Mouse (Mus musculus): ENCODE results near the gene Rab11fip4.

Rab11fip4 gene

DNA sequence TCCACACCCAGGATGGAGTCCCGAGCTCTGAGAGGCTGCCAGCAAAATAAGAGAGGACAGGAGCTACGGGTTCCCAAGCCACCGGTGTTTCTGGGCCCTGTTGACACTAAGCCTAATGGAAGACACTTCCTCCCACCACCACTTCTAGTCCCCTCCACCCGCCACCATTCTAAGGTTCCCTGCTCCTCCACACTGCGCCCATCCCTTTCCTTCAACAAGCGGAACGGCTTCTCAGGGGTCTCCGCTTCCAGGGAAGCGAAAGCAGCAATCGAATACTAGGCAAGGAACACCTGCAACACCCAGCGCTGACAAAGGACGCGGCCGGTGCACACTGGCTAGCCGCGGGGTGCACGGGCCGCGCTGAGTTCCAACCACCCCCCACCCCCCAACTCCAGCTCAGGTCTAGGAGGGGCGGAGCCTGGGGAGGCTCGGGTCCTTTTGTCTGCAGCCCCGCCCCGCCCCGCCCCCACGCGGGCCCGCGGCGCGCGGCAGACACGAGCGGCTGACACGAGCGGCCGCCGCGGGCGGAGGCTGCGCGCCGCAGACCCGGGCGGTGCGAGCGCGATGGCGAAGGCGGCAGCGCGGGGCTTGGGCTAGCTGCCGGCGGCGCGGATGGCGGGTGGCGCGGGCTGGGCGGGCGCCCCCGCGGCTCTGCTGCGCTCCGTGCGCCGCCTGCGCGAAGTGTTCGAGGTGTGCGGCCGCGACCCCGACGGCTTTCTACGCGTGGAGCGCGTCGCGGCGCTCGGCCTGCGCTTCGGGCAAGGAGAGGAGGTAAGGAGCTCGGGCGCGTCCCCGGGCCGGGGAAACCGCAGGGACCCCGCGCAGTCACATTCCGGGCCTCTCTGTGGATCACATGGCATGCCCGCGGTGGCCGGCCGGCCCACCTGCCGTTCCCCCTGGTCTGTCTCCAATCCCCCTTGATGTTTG is at the start of gene Rab11fip4:
Gene Rab11fip4 (plus strand): TSS at position 549 of the 927 bp plus-strand sequence.
- peak; percentile 75 for DNase-seq

DNA sequence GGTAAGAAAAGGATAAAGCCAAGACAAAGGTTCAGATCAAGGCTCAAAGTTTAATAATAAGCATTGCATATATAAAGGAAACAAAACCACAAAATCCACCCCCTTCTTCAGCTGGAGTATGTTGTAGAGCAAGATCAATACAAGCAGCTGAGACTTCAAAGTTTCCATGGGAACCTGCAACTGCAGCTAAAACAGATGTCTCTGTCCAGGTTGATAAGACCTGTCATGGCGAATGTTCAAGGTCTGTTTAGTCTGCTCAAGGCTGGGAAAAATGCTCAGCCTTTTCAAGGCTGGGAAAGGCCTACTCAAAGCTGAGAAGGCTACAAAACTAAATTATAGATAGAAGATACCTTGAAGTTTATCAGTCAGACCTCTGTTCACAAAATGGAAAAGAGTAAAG is 38.4 kb upstream of the Rab11fip4 start:
- DNase-seq: no peak

DNA sequence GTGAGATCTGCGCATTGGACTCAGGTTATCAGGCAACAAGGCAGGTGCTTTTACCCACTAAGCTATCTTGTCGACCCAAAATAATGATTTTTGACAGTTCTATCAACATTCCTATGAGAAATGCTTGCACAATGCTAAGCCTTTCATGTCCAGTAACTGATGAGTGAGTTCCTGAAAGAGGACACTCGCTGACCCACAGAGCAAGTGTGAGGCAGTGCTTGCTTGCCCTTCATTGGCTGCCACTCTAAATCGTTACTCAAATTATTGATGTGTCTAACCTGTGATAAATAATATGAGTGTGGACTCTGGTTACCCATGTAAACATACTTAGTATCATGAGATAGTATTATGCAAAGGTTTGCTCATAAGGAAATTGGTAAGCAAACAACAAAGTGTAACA is 30.5 kb upstream of the Rab11fip4 start:
- no peak for DNase-seq

DNA sequence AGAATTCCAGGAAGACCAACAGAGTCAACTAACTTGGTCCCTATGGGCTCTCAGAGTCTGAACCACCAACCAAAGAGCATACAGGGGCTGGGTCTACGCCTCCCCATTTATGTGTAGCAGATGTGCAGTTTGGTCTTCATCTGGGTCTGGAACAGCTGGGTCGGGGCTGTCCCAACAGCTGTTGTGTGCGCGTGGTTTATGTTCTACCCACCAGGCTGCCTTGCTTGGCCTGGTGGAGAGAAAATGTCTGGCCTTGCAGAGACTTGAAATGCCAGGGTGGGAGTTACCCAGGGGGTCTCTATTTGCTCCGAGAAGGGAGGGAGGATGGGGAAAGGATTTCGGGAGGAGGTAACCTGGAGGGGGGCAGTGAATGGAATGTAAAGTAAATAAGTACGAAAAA is 27.5 kb upstream of the Rab11fip4 start:
- DNase-seq: no peak

DNA sequence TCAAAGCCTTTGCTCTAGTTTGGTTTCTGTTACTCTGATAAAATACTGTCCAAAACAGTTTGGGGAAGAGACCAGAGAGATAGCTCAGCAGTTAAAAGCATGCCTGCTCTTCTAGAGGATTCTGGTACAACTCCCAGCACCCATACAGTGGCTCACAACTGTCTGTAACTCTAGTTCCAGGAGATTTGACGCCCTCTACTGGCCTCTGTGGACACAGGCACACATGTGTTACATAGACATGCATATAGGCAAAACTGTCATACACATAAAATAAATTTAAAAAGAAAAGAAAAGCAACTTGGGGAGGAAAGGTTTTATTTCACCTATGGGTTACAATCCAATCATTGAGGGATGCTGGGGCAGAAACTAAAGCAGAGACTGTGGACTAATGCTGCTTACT is 24.1 kb upstream of the Rab11fip4 start:
- DNase-seq: no peak

DNA sequence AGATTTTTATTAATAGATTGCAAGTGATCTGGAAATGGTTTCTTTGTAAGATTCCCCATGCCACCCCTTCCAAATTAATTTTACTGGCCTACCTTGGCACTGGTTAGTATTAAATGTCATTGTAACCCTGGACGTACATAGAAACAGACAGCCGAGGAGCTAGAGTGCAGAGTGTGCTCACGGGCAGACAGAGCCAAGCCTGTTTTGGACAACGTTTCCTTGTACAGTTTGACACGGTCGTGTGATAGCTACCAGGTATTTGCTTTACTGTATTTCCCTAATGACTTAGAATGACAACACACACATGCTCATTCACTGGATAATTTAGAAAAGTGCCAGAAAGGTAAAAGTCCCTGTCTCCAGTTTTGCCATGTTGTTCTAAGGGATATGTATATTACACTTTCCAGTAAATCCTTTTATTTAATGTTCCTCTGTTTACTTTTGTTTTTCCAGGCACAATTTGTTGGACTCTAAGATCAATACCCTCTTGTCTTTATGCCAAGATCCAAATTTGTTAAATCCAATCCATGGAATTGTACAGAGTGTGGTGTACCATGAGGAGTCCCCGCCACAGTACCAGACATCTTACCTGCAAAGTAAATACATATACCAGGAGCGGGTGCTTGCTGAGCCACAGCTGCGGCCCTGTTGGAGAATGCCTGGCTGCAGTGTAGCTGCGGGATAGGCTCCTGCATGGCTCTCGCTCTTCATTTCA is 22.7 kb upstream of the Rab11fip4 start:
- no peak for DNase-seq

DNA sequence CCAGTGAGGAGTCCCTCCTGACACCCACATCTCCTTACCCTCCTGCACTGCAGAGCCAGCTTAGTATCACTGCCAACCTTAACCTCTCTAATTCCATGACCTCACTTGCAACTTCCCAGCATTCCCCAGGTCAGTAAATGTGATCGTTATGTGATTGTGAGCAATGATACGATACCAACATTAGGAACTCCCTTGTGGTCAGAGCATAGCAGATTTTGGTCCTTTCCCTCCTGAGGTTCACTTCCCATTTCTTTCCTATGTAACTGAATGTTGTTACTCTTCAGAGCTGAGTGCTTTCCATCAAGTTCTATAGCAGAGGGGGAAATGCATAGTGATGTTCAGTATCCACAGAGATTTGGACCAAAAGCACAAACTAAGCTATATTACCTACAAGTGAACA is 20.7 kb upstream of the Rab11fip4 start:
- no peak for DNase-seq

DNA sequence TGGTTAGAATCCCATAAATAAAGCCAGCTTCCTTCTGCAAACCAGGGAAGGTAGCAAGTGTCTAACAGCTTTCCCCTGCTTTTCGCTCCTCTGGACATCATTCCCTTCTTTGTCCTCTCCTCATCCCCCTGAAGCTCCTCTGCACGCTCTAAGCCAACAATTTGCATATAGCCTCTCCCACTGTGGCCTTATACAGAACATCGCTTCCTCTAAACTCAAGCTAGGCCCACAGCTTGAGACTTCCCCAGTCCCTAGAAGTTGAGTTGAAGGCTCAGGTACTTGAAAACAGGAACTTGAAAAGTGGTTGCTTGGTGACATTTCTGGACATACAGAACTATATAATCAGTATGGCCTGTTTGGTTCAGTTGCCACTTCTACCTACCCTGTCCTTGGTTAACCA is 17.2 kb upstream of the Rab11fip4 start:
- DNase-seq: no peak

DNA sequence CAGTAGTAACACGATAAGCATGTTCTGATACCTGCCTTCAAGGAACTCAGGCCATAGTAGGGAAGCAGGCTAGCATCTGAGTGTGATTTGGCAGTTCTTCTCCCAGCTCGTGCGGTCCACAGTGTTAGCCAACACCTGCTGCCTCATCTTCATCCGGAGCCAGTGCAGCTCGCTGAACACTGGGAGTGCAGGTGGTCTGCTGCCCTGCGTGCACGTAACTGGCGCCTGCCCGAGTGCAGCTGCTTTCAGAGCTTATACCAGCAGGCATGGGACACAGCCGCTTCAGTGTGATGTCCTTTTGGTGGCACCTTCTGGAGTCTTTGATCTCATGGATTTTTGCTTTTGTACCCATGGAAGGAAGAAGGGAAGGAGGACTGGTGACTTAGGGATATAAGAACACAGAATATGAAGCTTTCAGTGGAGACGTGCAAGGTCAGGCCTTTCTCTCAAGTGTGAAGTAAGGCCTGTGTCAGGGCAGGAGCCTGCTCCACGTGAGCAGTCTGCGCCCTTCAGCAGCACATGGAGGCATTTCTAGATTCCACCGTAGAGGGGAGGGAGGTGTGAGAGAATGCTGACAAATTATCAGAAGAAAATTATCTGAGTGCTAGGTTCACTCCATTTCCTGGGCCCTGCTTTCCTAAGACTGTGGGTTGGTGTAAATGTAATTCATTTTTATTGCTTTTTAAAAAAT is 15.5 kb upstream of the Rab11fip4 start:
- no peak for DNase-seq

DNA sequence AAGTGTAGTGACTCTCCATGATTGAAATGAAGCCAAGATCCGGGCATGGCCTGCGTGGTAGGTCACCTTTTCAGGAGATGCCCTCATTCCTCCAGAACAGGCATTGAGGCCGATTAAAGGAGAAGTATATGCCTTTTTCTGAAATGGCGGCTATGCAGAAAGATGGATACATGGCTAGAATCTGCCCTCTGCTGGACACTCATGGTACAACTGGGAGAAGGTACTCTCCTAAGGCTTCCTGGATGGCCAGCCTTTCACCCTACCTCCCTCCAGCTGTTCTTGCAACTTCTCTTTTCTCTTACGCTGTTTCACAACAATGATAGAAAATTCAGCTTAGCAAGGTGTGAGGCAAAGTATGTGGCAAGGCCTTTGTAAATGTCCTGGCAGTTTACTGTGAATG is 13.3 kb upstream of the Rab11fip4 start:
- DNase-seq: peak; percentile 61

DNA sequence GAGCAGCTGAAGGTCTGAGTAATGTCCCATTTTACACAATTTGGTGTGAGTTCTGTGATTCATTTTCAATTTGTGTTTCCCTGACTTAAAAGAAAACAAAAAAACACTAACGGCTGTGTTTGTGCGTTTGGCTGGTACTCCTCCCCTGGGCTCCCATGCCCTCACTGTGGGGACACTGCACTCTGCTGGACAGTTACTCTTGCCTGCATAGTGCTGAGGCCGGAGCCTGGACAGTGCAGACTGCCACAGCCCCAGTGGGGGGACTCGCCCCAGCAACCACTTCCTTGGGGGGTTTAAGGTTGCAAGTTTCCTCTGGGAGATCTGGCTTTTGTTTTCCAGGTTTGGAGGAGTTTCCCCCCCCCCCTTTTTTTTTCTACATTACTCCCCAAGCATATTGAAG is 10.4 kb upstream of the Rab11fip4 start:
- DNase-seq: no peak

DNA sequence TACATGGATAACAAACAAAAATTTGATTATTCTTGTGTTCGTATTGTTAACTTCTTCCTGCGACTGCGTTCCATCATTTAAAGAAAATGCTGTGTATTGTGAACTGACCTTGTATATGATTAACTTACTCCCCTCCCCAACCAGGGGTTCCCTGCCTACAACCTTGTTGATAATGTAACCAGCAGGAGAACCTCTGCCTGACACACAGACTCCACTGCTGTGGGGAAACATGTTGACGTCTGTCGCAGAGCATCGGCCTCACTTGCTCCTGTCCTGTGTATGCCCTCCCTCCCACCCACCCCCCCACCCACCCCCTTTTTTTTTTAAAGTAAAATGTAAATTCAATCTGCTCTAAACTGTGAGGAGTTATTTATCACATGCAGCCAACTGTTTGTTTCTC is 9.8 kb upstream of the Rab11fip4 start:
- no peak for DNase-seq

DNA sequence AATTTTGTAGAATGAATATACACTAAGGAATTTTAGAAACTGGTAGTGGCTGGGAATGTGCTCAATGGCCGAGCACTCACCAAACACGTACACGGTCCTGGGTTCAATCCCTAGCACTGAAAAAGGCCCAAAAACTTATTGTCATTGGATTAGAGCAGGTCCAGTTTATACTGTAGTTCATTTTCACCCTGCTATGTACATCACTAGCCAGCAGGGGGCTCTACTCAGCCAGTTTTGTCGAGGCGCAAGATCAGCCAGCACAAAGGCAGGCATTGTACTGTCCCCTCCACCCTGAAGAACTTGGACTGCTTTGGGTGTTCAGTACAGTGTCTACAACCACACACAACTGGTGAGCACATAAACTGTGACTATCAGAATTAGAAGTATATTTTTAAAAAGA is 6.8 kb upstream of the Rab11fip4 start:
- DNase-seq: peak; percentile 66

DNA sequence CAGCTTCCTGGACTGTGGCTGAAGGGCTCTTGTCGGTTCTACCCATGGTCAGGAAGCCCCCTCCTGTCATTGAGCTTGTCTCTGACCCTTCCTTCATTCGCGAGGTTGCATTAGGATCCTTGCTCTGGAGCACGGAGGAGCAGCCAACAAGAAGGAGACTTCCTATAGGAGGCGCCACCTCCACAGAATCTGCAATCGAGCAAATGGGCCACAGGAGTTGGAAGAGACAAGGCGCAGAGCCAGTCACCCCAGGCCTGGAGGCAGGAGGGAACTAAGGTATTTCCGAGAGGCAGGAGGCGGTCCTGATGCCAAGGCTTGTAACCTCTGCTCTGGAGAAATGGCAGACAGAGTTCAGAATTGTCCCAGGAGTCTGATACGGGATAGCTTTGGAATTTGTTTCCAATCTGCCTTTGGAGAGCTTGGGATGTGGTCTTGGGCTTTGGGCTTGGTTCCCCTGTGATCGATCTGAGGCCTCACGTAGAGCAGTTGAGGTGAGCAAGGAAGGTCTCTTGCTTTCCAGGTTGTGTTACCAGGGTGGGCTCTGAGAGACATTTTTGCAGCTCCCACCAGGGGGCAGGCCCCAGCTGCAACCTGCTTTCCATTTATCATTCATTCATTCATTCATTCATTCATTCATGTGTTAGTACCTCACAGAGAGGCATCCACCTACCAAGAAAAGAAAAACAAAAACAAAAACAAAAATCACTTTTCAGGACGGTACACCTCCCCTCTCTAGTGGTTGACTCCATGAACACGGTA is 1.5 kb upstream of the Rab11fip4 start:
- no peak for DNase-seq

DNA sequence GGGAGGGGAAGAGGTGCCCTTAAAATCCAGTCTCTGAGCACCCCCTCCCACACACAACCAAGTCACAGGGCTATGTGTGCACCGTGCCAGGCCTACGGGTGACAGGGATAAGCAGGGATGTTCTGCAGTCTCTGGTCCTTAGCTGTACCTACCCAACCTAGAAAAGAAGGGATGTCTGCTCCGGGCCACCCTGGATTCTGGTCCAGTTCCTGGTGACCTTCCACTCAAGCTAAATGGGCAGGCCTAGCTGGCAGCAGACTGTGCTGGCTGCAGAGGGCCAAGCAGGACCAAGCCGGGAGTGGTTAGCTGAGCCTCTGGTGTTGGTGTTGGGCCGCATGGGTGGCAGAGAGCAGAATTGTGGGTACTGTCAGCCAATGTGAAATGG is 571 bp downstream of the Rab11fip4 start:
- peak; percentile 75 for DNase-seq

DNA sequence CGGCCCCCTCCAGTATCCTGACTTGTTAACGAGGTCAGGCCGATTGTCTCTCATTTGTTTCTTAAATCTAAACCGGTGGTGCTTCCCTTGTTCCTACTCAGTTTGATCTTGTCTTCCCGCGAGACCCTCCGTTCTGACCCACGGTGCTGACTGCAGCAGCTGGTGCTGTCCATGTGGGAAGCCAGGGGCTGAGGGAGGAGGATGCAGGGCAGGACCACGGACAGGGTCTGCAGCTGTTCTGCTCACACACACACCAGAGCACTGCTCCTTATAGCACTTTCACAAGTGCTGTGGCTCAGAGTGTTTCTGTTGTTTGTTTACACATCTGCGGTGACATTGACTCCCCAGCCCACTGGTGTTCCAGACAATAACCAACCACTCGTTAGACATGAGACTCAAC is 2.5 kb downstream of the Rab11fip4 start:
- DNase-seq: no peak

DNA sequence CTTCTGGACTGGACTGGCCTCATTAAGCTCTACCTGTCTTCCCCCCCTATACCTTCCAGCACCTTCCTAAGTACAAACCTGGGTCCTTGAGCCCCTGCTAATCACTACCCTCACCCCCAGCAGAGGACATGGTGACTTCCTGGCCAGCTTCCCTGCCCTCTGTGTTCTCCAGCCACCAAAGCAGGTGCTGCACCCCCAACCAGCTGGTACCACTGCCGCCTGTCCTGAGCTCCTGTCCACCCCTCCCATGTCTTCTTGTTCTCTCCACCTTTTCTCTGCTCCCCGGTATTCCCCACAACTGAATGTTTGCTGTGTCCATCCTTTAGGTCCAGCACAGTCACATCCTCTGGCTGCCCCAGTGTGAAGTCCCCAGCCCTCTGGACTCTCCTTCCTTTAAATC is 19.4 kb downstream of the Rab11fip4 start:
- no peak for DNase-seq

DNA sequence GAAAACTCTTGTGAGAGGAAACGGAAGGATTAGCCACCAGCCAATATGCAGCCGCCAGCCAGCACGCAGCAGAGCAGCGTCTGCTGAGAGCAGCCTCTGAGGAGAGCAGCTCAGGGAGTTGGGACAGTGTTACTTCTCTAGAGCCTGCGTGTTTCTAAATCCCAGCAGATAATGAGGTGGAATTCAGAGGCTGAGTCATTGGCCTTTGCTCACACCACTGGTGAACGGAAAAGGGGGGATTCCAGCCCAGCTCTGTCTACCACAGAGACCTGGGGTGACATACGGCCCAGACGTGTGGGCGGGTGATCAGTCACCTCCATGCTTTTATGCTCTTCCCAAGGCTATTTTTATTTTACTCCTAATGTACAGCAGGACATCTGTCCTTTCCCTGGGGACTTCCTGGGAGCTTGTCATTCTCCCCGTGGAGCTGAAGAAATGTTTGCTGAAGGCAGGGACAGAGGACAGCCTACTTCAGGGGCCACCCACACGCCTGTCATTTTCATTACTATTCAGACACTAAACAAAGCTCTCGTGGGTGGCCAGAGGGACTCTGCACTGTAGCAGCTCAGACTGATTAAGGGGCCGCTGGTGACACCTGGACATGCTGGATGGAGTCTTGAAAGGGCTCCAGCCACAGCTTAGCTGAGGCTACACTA is 20.1 kb downstream of the Rab11fip4 start:
- no peak for DNase-seq

DNA sequence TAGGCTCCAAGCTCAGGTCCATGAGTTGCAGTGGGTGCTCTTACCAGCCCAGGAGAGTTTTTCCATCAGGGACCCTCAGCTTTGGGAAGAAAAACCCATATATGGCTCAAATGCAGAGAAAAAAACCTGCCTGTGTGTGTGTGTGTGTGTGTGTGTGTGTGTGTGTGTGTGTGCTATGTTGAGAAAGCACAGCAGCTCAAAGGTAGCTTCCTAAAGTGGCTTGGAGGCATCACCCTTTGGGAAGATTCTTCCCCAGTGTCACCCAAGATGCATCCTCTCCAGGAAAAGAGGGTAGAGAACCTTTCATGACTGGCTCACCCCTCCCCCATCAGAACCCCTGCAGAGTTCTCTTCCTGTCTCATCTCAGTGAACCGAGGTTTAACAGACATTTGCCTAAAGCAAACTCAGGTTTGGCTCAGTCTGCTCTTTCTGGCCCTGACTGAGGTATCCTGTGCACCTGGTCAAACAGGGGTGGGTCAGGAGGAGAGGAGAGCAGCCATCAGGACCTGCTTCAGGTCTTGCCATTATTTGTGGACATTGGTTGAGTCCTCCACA is 21.1 kb downstream of the Rab11fip4 start:
- DNase-seq: no peak

DNA sequence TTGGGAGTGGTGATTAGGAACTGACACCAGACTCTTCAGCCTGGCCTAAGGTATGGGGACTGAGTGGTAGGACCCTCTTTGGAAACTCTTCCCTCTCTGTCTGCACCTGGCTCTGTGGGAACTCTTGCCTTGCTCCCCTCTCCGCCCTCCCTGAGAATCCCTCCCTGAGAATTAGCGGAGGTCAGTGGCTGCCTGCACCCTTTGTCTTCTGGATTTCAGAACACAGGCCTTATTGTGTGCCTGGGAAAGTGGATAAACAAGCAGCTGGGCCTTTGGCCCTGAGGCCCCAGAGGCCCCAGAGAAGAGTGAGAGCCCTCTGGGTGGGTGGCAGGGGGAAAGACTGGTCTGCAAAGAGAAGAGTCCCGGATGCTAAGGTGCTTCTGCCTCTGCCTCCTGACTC is 22.1 kb downstream of the Rab11fip4 start:
- no peak for DNase-seq

DNA sequence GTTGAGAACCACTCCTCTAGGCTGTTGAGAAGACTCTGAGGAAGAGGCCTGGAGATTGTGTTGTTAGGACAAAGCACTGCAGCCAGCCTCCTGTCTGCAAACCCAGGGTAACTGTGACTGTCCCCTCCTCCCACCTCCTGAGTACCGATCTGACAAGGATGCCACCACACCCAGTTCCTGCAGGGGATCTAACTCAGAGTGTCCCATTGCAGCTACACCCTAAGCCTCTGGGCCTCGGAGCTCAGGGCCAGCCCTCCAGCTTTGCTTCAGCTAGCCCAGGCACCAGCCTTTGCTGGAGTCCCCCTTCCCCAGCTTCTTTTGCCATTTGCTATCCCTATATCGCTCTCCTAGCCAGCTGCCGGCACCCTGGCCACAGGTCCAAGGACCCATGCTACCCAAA is 22.7 kb downstream of the Rab11fip4 start:
- DNase-seq: no peak

DNA sequence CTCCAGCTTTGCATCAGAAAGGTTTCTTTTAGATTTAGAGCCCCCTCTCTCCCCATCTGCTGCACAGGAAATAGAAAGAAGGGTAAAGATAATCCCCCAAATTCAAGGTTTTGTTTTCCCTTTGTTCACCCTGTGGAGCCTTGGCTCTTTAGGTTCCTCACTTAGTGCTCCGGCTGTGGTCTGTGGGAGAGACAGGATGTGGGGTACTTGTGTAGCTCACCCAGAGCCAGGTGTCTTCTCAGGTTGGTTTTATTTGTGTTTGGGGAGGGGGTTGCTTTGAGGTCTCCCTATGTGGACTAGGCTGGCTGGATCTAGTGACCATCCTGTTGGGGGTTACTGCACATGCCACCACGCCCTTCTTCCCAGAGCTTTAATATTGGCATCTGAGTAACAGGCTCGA is 23.9 kb downstream of the Rab11fip4 start:
- DNase-seq: no peak
